8 mouse cellular contexts compared by ENCODE assay signal in the genomic region with DNA sequence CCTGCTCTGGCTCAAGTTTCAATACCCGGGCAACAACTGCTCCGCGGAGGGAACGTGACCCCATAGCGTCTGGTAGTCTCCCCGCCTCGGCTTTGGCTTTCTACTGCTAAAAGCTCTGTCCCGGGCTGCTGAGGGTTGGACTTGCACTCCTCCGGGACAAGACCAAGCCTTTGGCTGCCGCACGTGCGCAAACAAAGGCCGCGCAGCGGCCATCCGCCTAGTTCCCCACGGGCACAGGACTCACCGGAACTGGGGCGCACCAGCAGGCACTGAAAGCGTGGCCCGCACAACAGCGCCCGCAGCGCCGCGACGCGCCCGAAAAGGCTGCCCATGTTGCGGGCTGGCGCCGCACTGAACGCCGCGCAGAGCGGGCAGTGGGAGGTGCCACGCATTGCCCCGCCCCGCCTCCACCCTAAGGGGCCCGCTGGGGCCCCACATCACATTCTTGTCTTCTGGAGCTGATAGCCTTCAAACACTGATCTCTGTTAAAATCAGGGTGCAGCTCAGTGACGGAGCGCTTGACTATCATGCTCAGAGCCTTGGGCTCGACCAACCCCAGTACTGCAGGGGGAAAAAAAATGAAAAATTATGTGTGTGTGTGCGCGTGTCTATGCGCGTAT. TPM values are rescaled to one million over a fixed set of nuclear protein-coding genes. Genes with fewer than 3 reads are reported as not detected.
DNase-seq lines count a peak whose midpoint lies in the region; ATAC-seq and TF ChIP-seq lines count a peak whose summit lies in the region.

Gene Nme4 (minus strand): TSS at position 482 of the 620 bp plus-strand sequence.

- ATAC-seq in G1E (ENCODE audit: extremely low read depth, insufficient number of reproducible peaks, low FRiP score, poor library complexity, severe bottlenecking), result peak; percentile 62
- peak; percentile 79 for ATAC-seq in lung, embryonic 16.5 days (ENCODE audit: low read depth)

- H3K4me1 ChIP-seq in G1E (ENCODE audit: insufficient read depth, low read depth, low read length), result peaks cover 29% of the 10 kb centered on the region
- H3K4me1 ChIP-seq in embryonic fibroblast, embryonic 13.5 days (ENCODE audit: control insufficient read depth, insufficient read depth, low read length), result no peaks in the 10 kb centered on the region
- peaks cover 8% of the 10 kb centered on the region; the same call in 1 of the 2 replicates for H3K4me1 ChIP-seq in lung, embryonic 16.5 days (replicated peaks; ENCODE audit: control insufficient read depth, insufficient read depth, low read length)

- intact Hi-C loops in heart, postnatal 14 days (cut with DNase I), result no loop called here

- peaks cover 32% of the 10 kb centered on the region for H3K36me3 ChIP-seq in G1E (replicated peaks)
- H3K36me3 ChIP-seq in lung, embryonic 16.5 days (ENCODE audit: control insufficient read depth, insufficient read depth, low read length), result no peaks in the 10 kb centered on the region

- no peak for TF ChIP-seq CTCF in G1E (IDR thresholded peaks at IDR 0.05; ENCODE audit: low read depth, low read length)
- TF ChIP-seq CTCF in embryonic fibroblast, embryonic 13.5 days (IDR thresholded peaks at IDR 0.05; ENCODE audit: borderline replicate concordance, insufficient read depth, low read length), result no peak
- 0 out of 2 replicates have a peak, but pooled peaks have one; percentile 7 for TF ChIP-seq CTCF in layer of hippocampus, adult 2 months (conservative IDR thresholded peaks at IDR 0.05)

- peak within 1 kb of the TSS; percentile 82 for H3K4me3 ChIP-seq in G1E (ENCODE audit: low read depth, low read length)
- H3K4me3 ChIP-seq in embryonic fibroblast, embryonic 13.5 days (ENCODE audit: insufficient read depth, low read length), result peak within 1 kb of the TSS; percentile 49
- H3K4me3 ChIP-seq in layer of hippocampus, adult 2 months, result peak within 1 kb of the TSS; percentile 62
- H3K4me3 ChIP-seq in lung, embryonic 16.5 days (ENCODE audit: low read length), result peak within 1 kb of the TSS; percentile 79

- 1% methylated on average over 45 of the region's 47 CpGs for WGBS in lung, embryonic 16.5 days

- TF ChIP-seq POLR2A in embryonic fibroblast, embryonic 13.5 days (IDR thresholded peaks at IDR 0.05; ENCODE audit: low read depth, low read length), result peak; percentile 89

- H3K27me3 ChIP-seq in G1E (ENCODE audit: insufficient read depth, low read length), result no peaks in the 10 kb centered on the region; the same call in 1 of the 2 replicates
- H3K27me3 ChIP-seq in lung, embryonic 16.5 days (ENCODE audit: control insufficient read depth, insufficient read depth, low read depth, low read length), result no peaks in the 10 kb centered on the region

- DNase-seq in G1E (ENCODE audit: low spot score), result peak; percentile 83
- peak; percentile 82 for DNase-seq in brain, adult 2 months (ENCODE audit: low read depth, low spot score)
- peak; percentile 48 to 53 for DNase-seq in heart, postnatal 14 days
- DNase-seq in layer of hippocampus, adult 2 months (ENCODE audit: low spot score in 2 of 2), result peak; percentile 65 to 71
- DNase-seq in ovary, postnatal 14 days (ENCODE audit: low spot score), result peak; percentile 37
- peak; percentile 51 for DNase-seq in urinary bladder, postnatal 25 days (ENCODE audit: low spot score)

- peak within 1 kb of the TSS; percentile 87 for H3K4me2 ChIP-seq in lung, embryonic 16.5 days (ENCODE audit: low read depth, low read length)

- no peak within 1 kb of the TSS for H3K27ac ChIP-seq in embryonic fibroblast, embryonic 13.5 days (ENCODE audit: insufficient read depth, low read length)
- H3K27ac ChIP-seq in layer of hippocampus, adult 2 months, result peak within 1 kb of the TSS; percentile 78
- H3K27ac ChIP-seq in lung, embryonic 16.5 days (ENCODE audit: low read length), result peak within 1 kb of the TSS; percentile 63; the same call in 1 of the 2 replicates

- H3K9me3 ChIP-seq in G1E (replicated peaks), result no peaks in the 10 kb centered on the region
- no peaks in the 10 kb centered on the region for H3K9me3 ChIP-seq in lung, embryonic 16.5 days (ENCODE audit: control insufficient read depth, low read length)

- peak within 1 kb of the TSS; percentile 92 for H3K9ac ChIP-seq in lung, embryonic 16.5 days (ENCODE audit: low read length)

RNA-seq across cellular contexts. Expression of gene Nme4, which starts in this region (rescaled TPM):
- total RNA-seq in G1E (2014; fragmentation: Nextera tagmentation) (23.3 and 25.2 TPM in 2 replicates), G1E (2017) (48.5 and 68.1 TPM in 2 replicates)
- polyA plus RNA-seq in G1E (2012), result 118 and 139 TPM in 2 replicates
- polyA plus RNA-seq in embryonic fibroblast, embryonic 13.5 days (2011; ENCODE audit: insufficient read length, low read depth, missing spikeins), result 47.9 and 50.4 TPM in 2 replicates
- total RNA-seq in heart, postnatal 14 days (2021), result 1 to 10 TPM; 3.1 to 3.6 TPM
- 1 to 10 TPM; 5.7 to 6.7 TPM for total RNA-seq in layer of hippocampus, adult 2 months (2021)
- polyA plus RNA-seq in lung, embryonic 16.5 days (2015; fragmentation: Nextera tagmentation; extraction: Ambion mirVana), result 68.3 and 69.7 TPM in 2 replicates
